8 mouse cellular contexts compared by ENCODE assay signal in the genomic region with DNA sequence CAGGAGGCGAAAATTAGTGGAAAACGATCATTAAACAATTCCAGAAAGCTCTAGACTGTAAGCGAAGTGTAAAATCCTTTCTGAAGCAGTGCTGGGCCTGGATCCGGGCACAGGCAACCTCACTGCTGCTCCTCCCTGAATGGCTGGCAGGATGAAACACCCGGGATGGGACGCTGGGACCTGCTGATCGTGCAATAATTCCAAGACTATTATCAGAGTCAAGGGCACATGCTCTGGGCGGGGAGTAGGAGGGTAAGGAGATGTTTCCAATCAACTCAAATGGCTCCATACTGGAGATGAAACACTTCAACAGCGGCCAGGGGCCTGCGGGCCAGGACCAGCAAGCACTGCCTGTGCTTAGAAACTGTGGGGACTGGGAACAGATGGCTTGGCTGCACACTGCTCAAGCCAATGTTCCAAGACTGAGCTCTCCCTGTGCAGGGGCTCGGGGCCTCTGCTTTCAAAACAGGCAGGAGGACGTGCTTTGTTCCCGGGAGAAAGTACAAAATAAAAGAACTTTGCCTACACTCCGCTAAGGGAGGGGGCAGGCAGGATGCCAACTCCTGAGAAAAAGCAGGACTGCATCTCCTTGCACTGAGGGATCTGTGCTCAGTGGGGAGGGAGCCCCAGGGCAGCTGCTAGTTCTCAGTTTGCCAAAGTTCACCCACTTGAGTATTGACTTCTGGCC.
DNase-seq lines count a peak whose midpoint lies in the region; ATAC-seq lines count a peak whose summit lies in the region.

No protein-coding gene starts in this region.

- ATAC-seq in hindbrain, embryonic 11.5 days (ENCODE audit: low FRiP score), result peak; percentile 94
- ATAC-seq in stomach, embryonic 14.5 days (ENCODE audit: insufficient number of reproducible peaks, insufficient read depth, low FRiP score, low read depth), result peak; percentile 91; the same call in 1 of the 2 replicates
- ATAC-seq in monocyte, adult 5-6 weeks (replicated peaks; ENCODE audit: insufficient number of reproducible peaks, low FRiP score, low TSS enrichment, poor library complexity, severe bottlenecking), result no peak

- DNase-seq in adrenal gland, adult 18-20 months (ENCODE audit: low spot score in 2 of 2), result peak; percentile 26 to 47
- DNase-seq in cerebellum, postnatal 36 days, result peak; percentile 48 to 67
- DNase-seq in frontal cortex, postnatal 25 days (ENCODE audit: low spot score in 2 of 2), result peak; percentile 15 to 25
- DNase-seq in hindbrain, embryonic 11.5 days (ENCODE audit: low spot score), result peak; percentile 56
- peak; percentile 74 to 75 for DNase-seq in layer of hippocampus, postnatal 10 days (ENCODE audit: low spot score in 2 of 2)
- DNase-seq in mesoderm, embryonic 11.5 days (ENCODE audit: low read depth, low spot score), result peak; percentile 9

- 0 out of 2 replicates have a peak overlapping the region, but pooled peaks have one; percentile 1 for H3K4me2 ChIP-seq in hindbrain, embryonic 11.5 days (replicated peaks; ENCODE audit: low read depth, low read length)
- H3K4me2 ChIP-seq in stomach, embryonic 14.5 days (replicated peaks; ENCODE audit: low read depth, low read length), result no peak overlapping the region

- H3K9me3 ChIP-seq in hindbrain, embryonic 11.5 days (ENCODE audit: control insufficient read depth, low read length), result no peaks in the 10 kb centered on the region
- no peaks in the 10 kb centered on the region for H3K9me3 ChIP-seq in stomach, embryonic 14.5 days (ENCODE audit: control insufficient read depth, low read depth, low read length)

- no peaks in the 10 kb centered on the region for H3K4me1 ChIP-seq in hindbrain, embryonic 11.5 days (replicated peaks; ENCODE audit: control insufficient read depth, insufficient read depth, low read length)
- H3K4me1 ChIP-seq in stomach, embryonic 14.5 days (ENCODE audit: control insufficient read depth, insufficient read depth, low read length), result no peaks in the 10 kb centered on the region

- no peaks in the 10 kb centered on the region for H3K36me3 ChIP-seq in hindbrain, embryonic 11.5 days (ENCODE audit: control insufficient read depth, insufficient read depth, low read length)
- H3K36me3 ChIP-seq in stomach, embryonic 14.5 days (ENCODE audit: control insufficient read depth, insufficient read depth, low read length), result no peaks in the 10 kb centered on the region

- no peak overlapping the region; the same call in 1 of the 2 replicates for H3K9ac ChIP-seq in hindbrain, embryonic 11.5 days (ENCODE audit: low read depth, low read length)
- H3K9ac ChIP-seq in stomach, embryonic 14.5 days (replicated peaks; ENCODE audit: low read depth, low read length), result no peak overlapping the region

- H3K4me3 ChIP-seq in hindbrain, embryonic 11.5 days (ENCODE audit: low read depth, low read length), result no peak overlapping the region
- H3K4me3 ChIP-seq in stomach, embryonic 14.5 days (ENCODE audit: low read depth, low read length), result no peak overlapping the region

- whole genome bisulfite sequencing in hindbrain, embryonic 11.5 days, result 48% methylated on average over 14 of the region's 14 CpGs
- 43% methylated on average over 14 of the region's 14 CpGs for WGBS in stomach, embryonic 14.5 days

- peak overlapping the region; percentile 61 for H3K27ac ChIP-seq in hindbrain, embryonic 11.5 days (ENCODE audit: low read depth, low read length)
- peak overlapping the region; percentile 79 for H3K27ac ChIP-seq in stomach, embryonic 14.5 days (ENCODE audit: low read length)

- no peaks in the 10 kb centered on the region for H3K27me3 ChIP-seq in hindbrain, embryonic 11.5 days (ENCODE audit: control insufficient read depth, insufficient read depth, low read length)
- no peaks in the 10 kb centered on the region for H3K27me3 ChIP-seq in stomach, embryonic 14.5 days (ENCODE audit: control insufficient read depth, insufficient read depth, low read length)

Comparison
In these comparisons a context has a peak if more than half of its experiments do, and no peak if none do; other contexts are left out.
1. DNase-seq: peak in every context shown above with its lines; median percentile 74 in layer of hippocampus, postnatal 10 days; 58 in cerebellum, postnatal 36 days; 56 in hindbrain, embryonic 11.5 days; 36 in adrenal gland, adult 18-20 months; 20 in frontal cortex, postnatal 25 days; 9 in mesoderm, embryonic 11.5 days.